Mouse (Mus musculus) heart, adult 2 months (tissue): ENCODE data around the gene Tmc8. TPM values are rescaled to one million over a fixed set of nuclear protein-coding genes. Genes with fewer than 3 reads are reported as not detected.
A peak's percentile ranks its signal among the peaks of the same experiment; 100 is the strongest.
"Not testable (repeated sequence)": the region's sequence is repeated elsewhere in the genome, so short reads cannot be mapped to it uniquely, and the experiment has no call there.

Source experiments
- DNase-seq, 2 experiments: peaks; one replicate each; pipeline ENCODE4 v3.0.0; 2021
- H3K27ac ChIP-seq: fragments of 200-600 bp; 2 replicates; pipeline ENCODE4 v1.8.1; 2022
- H3K27me3 ChIP-seq: fragments of 200-500 bp; 2 replicates; pipeline ENCODE4 v1.6.1; 2012; ENCODE audit warnings: mild to moderate bottlenecking, low read length, inconsistent platforms, mixed read lengths; ENCODE audit not compliant: control insufficient read depth, insufficient read depth
- H3K36me3 ChIP-seq: fragments of 200-500 bp; 2 replicates; pipeline ENCODE4 v1.6.1; 2012; ENCODE audit warnings: low read length, inconsistent platforms; ENCODE audit not compliant: control insufficient read depth, insufficient read depth
- H3K4me1 ChIP-seq: fragments of 200-500 bp; 2 replicates; pipeline ENCODE4 v1.6.1; 2011; ENCODE audit warnings: low read length; ENCODE audit not compliant: control insufficient read depth, insufficient read depth
- H3K4me3 ChIP-seq: fragments of 200-600 bp; 2 replicates; pipeline ENCODE4 v1.8.1; 2022
- H3K79me2 ChIP-seq: fragments of 200-500 bp; replicated peaks from 2 replicates; pipeline ENCODE4 v1.6.1; 2012; ENCODE audit warnings: mild to moderate bottlenecking, inconsistent platforms, low read length, moderate library complexity, mixed read lengths; ENCODE audit not compliant: control insufficient read depth, insufficient read depth
- H3K9ac ChIP-seq: fragments of 200-500 bp; 2 replicates; pipeline ENCODE4 v1.6.1; 2012; ENCODE audit warnings: low read depth, mild to moderate bottlenecking, control low read depth, inconsistent platforms, low read length, mixed read lengths
- CTCF ChIP-seq: fragments of 200-600 bp; IDR thresholded peaks from 2 replicates; pipeline ENCODE4 v1.8.1; 2022; ENCODE audit warnings: antibody characterized with exemption, mild to moderate bottlenecking, moderate library complexity
- EP300 ChIP-seq: fragments of 200-500 bp; IDR thresholded peaks from 2 replicates; pipeline ENCODE4 v1.6.1; 2011; ENCODE audit warnings: low read depth, low read length, control low read depth; ENCODE audit not compliant: insufficient read depth
- POLR2A ChIP-seq: fragments of 200-500 bp; IDR thresholded peaks from 2 replicates; pipeline ENCODE4 v1.6.1; 2011; ENCODE audit warnings: mild to moderate bottlenecking, low read depth, low read length, control low read depth; ENCODE audit not compliant: insufficient read depth
- WGBS: fragments of 180-500 bp; shearing (Covaris S2); methylation state at CpG from one replicate; pipeline ENCODE4 v1.1.7; 2018; 5-methylcytosine and 5-hydroxymethylcytosine counted together
- intact Hi-C: fragments of 180-260 bp; cut with DNase I; formaldehyde crosslinking; loops from one replicate; pipeline ENCODE4 v1.15.1; 2025
- polyA plus RNA-seq: library from polyadenylated mRNA; depleted of rRNA; stranded (reverse); fragments of >200 nt; gene quantifications from 2 replicates; pipeline ENCODE4 v1.2.3, GENCODE M21; 2012
- total RNA-seq, 2 experiments: library from RNA; stranded (reverse); gene quantifications; 2 replicates each; pipeline ENCODE4 v1.2.3; 2021

Tmc8 gene
- total and polyA plus RNA-seq, 3 experiments: 3.3 to 9.5 (median 3.7) TPM

GRCm38 (mm10) chr11:117830401-117830800, 48.5 kb downstream of the Tmc8 start:
- Histone ChIP-seq H3K4me3 (no peak overlapping the region), H3K79me2 (no peaks in the 10 kb centered on the region), H3K9ac (no peak overlapping the region), H3K4me1 (peaks cover 25% of the 10 kb centered on the region), H3K27ac (no peak overlapping the region; the same call in 1 of the 2 replicates), H3K27me3 (no peaks in the 10 kb centered on the region), H3K36me3 (no peaks in the 10 kb centered on the region)
- WGBS: 61% methylated on average over 9 of the region's 9 CpGs
- intact Hi-C loops: no loop called here
- no peak for TF ChIP-seq POLR2A
- DNase-seq: peak in 1 of 2 experiments; percentile 21

GRCm38 (mm10) chr11:117832086-117832969, 50.5 kb downstream of the Tmc8 start:
- Histone ChIP-seq H3K4me1 (peaks cover 22% of the 10 kb centered on the region), H3K9ac (peak overlapping the region; percentile 5; the same call in 1 of the 2 replicates), H3K79me2 (no peaks in the 10 kb centered on the region), H3K27ac (no peak overlapping the region), H3K27me3 (no peaks in the 10 kb centered on the region), H3K4me3 (peak overlapping the region; percentile 30), H3K36me3 (no peaks in the 10 kb centered on the region)
- DNase-seq: peak; percentile 81 to 83
- TF ChIP-seq EP300: no peak
- TF ChIP-seq CTCF: peak; percentile 80
- TF ChIP-seq POLR2A: no peak
- intact Hi-C loops: no loop called here
- 30% methylated on average over 28 of the region's 28 CpGs for WGBS

GRCm38 (mm10) chr11:117833509-117833908, 51.6 kb downstream of the Tmc8 start:
- intact Hi-C loops, H3K36me3 ChIP-seq: not testable (repeated sequence)
- WGBS: 89% methylated on average over 5 of the region's 6 CpGs

GRCm38 (mm10) chr11:117834086-117834485, 52.2 kb downstream of the Tmc8 start:
- DNase-seq: no peak
- no peak overlapping the region for H3K27ac ChIP-seq
- intact Hi-C loops: no loop called here
- H3K4me3 ChIP-seq: no peak overlapping the region
- peaks cover 9% of the 10 kb centered on the region for H3K4me1 ChIP-seq
- 84% methylated on average over 8 of the region's 8 CpGs for WGBS
- TF ChIP-seq POLR2A (no peak), CTCF (no peak)
- no peaks in the 10 kb centered on the region for H3K27me3 ChIP-seq
- H3K36me3 ChIP-seq: no peaks in the 10 kb centered on the region
- H3K79me2 ChIP-seq: no peaks in the 10 kb centered on the region
- H3K9ac ChIP-seq: no peak overlapping the region

More at GRCm38 (mm10) chr11:117833509-117833908, 51.6 kb downstream of the Tmc8 start:
- DNase-seq, H3K9ac ChIP-seq, H3K27me3 ChIP-seq, H3K4me3 ChIP-seq, H3K27ac ChIP-seq, H3K79me2 ChIP-seq: not testable (repeated sequence)
- H3K4me1 ChIP-seq: peaks cover 14% of the 10 kb centered on the region

GRCm38 (mm10) chr11:117836306-117836705, 54.4 kb downstream of the Tmc8 start:
- Histone ChIP-seq H3K36me3 (no peaks in the 10 kb centered on the region), H3K9ac (no peak overlapping the region), H3K79me2 (no peaks in the 10 kb centered on the region), H3K27ac (no peak overlapping the region), H3K4me3 (no peak overlapping the region), H3K4me1 (peaks cover 3% of the 10 kb centered on the region), H3K27me3 (no peaks in the 10 kb centered on the region)
- WGBS: 26% methylated on average over 13 of the region's 13 CpGs
- DNase-seq: no peak
- no peak for TF ChIP-seq CTCF
- no peak for TF ChIP-seq POLR2A
- no peak for TF ChIP-seq EP300
- intact Hi-C loops: no loop called here

GRCm38 (mm10) chr11:117838572-117838971, 56.7 kb downstream of the Tmc8 start:
- WGBS: 50% methylated on average over 2 of the region's 2 CpGs
- TF ChIP-seq POLR2A (no peak), CTCF (no peak), EP300 (0 out of 2 replicates have a peak, but pooled peaks have one; percentile 18)
- Histone ChIP-seq H3K79me2 (no peaks in the 10 kb centered on the region), H3K27me3 (no peaks in the 10 kb centered on the region), H3K4me1 (no peaks in the 10 kb centered on the region), H3K27ac (no peak overlapping the region), H3K4me3 (no peak overlapping the region), H3K36me3 (no peaks in the 10 kb centered on the region), H3K9ac (no peak overlapping the region)
- intact Hi-C loops: no loop called here
- DNase-seq: no peak
